Mouse (Mus musculus): ENCODE results near the gene Zfand4. TPM values are rescaled to one million over a fixed set of nuclear protein-coding genes. Genes with fewer than 3 reads are reported as not detected.
"Not testable (repeated sequence)": the region's sequence is repeated elsewhere in the genome, so short reads cannot be mapped to it uniquely, and the experiment has no call there.

Zfand4 gene
- polyA plus RNA-seq, 1 experiment from 2014 or later: 4.9 TPM

DNA sequence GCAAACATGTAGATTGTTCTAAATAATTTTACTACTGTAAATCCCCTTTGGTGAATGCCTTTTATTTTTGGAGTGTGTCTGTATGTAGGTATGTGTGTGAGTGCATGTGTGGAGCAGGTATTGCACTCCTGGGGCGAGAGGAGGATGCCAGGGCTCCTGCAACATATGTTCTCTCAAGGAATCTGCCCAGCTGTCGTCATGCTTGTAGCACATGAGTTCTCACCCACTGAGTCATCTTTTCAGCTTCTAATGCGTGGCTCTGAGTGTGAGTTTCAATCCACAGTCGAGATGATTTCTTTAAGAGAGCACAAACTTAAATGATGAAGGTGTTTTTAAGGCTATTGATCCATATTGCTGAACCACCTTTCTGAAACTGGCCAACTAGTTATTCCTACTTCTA lies 87.5 kb downstream of the Zfand4 start:
- peak overlapping the region; percentile 69 for H3K4me3 ChIP-seq (replicated peaks)

DNA sequence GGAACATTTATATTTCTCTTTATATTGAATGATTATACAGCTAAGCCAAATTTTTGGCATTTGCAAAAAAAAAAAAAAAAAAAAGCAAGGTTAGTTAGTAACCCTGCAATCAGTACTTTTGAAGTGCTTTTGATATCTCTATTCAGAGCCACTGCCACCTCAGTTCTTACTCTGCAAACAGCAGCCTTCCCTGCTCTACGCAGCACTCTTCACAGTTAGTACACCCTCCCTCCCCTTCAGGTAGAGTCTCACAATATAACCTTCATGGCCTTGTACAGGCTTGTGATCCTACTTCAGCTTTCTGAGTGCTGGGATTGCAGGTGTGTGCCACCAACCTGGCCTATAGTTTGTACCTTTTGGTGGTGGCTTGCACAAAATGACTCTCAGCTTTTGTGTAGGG lies 89.4 kb downstream of the Zfand4 start:
- Histone ChIP-seq H3K4me3 (replicated peaks) (peak overlapping the region; percentile 51), H3K9me3 (replicated peaks) (no peaks in the 10 kb centered on the region), H3K9ac (peak overlapping the region; percentile 68), H3K4me2 (peak overlapping the region; percentile 69), H3K27ac (peak overlapping the region; percentile 74), H3K27me3 (no peaks in the 10 kb centered on the region), H3K4me1 (replicated peaks) (peaks cover 70% of the 10 kb centered on the region), H3K36me3 (peaks cover 22% of the 10 kb centered on the region)
- 74% methylated on average over 1 of the region's 1 CpGs for WGBS (ENCODE audit: insufficient replicate concordance)
- ATAC-seq (ENCODE audit: low read depth) (no peak), DNase-seq (no peak)

More for the DNA sequence above, 87.5 kb downstream of the Zfand4 start:
- peaks cover 67% of the 10 kb centered on the region for H3K4me1 ChIP-seq (replicated peaks)
- no peaks in the 10 kb centered on the region for H3K27me3 ChIP-seq
- DNase-seq: no peak
- H3K27ac ChIP-seq: peak overlapping the region; percentile 97
- ATAC-seq (ENCODE audit: low read depth): no peak
- H3K36me3 ChIP-seq: peaks cover 13% of the 10 kb centered on the region
- peak overlapping the region; percentile 83 for H3K4me2 ChIP-seq
- H3K9me3 ChIP-seq (replicated peaks): no peaks in the 10 kb centered on the region
- 60% methylated on average over 4 of the region's 4 CpGs for WGBS (ENCODE audit: insufficient replicate concordance)
- peak overlapping the region; percentile 84 for H3K9ac ChIP-seq

DNA sequence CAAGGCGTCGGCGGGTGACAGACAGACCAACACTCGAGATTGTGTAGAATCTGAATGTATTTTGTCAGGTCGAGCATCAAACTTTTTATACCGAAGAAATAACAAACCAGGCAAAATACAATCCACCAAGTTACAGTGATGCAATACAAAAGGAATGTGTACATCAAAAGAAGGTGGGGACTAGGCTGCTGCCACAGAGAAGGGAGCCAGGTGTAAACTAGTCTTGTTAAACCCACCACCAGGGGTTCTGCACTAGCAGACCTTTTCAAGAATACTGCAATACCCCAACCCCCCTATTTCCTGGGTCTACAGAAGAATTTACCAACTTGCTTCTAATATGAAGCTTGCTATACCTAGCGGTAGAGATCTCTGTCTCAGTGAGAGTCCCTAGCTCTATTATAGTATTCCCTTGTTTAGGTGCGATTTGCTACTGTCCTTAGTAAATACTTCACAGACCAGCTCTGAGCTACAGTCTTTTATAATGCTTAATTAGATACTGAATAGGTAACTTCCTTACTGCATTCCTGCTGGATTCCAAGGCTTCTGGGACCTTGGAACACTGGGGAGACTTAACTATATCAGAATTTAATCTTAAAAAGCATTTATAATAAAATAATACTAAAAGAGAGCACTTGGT lies 92.4 kb downstream of the Zfand4 start:
- peaks cover 69% of the 10 kb centered on the region for H3K4me1 ChIP-seq (replicated peaks)
- not testable (repeated sequence) for H3K9ac ChIP-seq; ATAC-seq (ENCODE audit: low read depth); H3K27me3 ChIP-seq; DNase-seq; H3K4me2 ChIP-seq; H3K27ac ChIP-seq; H3K9me3 ChIP-seq (replicated peaks); H3K4me3 ChIP-seq (replicated peaks)
- H3K36me3 ChIP-seq: peaks cover 35% of the 10 kb centered on the region
- 79% methylated on average over 8 of the region's 8 CpGs for WGBS (ENCODE audit: insufficient replicate concordance)

GRCm38 (mm10) chr6:116356948-116357325 lies 92.9 kb downstream of the Zfand4 start:
- 89% methylated on average over 4 of the region's 4 CpGs for WGBS (ENCODE audit: insufficient replicate concordance)
- H3K27me3 ChIP-seq: no peaks in the 10 kb centered on the region
- H3K36me3 ChIP-seq: peaks cover 40% of the 10 kb centered on the region
- no peak overlapping the region for H3K4me3 ChIP-seq (replicated peaks)
- 0 out of 2 replicates have a peak overlapping the region, but pooled peaks have one; percentile 21 for H3K4me2 ChIP-seq
- no peak overlapping the region for H3K9ac ChIP-seq
- peaks cover 71% of the 10 kb centered on the region for H3K4me1 ChIP-seq (replicated peaks)
- DNase-seq (no peak), ATAC-seq (ENCODE audit: low read depth) (no peak)
- no peak overlapping the region for H3K27ac ChIP-seq
- H3K9me3 ChIP-seq (replicated peaks): no peaks in the 10 kb centered on the region

DNA sequence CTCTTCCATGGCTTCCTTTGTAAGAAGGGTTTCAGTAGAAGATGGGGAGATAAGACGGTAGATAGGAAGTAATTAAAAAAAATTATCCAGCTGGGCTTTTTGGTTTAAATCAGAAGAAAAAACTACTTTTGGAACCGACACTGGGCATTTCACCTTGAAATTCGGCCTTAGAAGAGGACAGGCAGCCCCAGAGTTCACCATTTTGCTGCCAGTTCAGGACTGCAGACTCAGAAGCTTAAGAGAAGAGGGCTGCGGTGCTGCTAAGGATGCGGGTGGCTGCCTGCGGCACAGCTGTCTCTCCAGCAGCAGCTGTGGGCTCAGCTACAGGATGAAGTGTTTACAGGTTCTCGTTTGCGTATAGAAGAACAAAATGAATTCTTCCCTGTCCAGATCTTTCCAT lies 94.0 kb downstream of the Zfand4 start:
- H3K27ac ChIP-seq: no peak overlapping the region
- DNase-seq (no peak), ATAC-seq (ENCODE audit: low read depth) (no peak)
- no peaks in the 10 kb centered on the region for H3K9me3 ChIP-seq (replicated peaks)
- H3K4me3 ChIP-seq (replicated peaks): no peak overlapping the region
- WGBS (ENCODE audit: insufficient replicate concordance): 73% methylated on average over 8 of the region's 8 CpGs
- no peak overlapping the region; the same call in 1 of the 2 replicates for H3K4me2 ChIP-seq
- H3K4me1 ChIP-seq (replicated peaks): peaks cover 73% of the 10 kb centered on the region
- H3K36me3 ChIP-seq: peaks cover 45% of the 10 kb centered on the region
- H3K9ac ChIP-seq: no peak overlapping the region; the same call in 1 of the 2 replicates
- H3K27me3 ChIP-seq: no peaks in the 10 kb centered on the region

DNA sequence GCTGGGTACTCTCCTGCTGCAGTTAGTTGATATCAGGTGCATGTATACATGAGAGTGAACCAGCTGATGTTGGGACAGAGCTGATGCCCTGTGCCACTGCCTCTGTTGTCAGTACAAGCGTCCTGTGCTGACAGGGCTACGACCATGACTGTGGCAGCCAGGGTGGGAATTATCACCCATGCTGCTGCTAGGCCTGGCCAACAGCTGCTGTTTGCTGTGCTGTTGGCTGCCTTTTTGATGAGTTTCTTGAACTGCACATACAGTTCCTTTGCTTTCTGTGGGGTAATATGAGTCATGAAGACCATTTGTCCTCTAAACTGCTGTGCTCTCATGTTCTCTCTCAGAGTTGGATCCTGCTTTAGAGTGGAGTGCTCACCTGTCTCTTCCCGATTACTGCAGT lies 95.2 kb downstream of the Zfand4 start:
- Histone ChIP-seq H3K4me1 (replicated peaks) (peaks cover 66% of the 10 kb centered on the region), H3K9me3 (replicated peaks) (no peaks in the 10 kb centered on the region), H3K27ac (no peak overlapping the region), H3K4me2 (no peak overlapping the region), H3K9ac (no peak overlapping the region), H3K4me3 (replicated peaks) (no peak overlapping the region), H3K36me3 (peaks cover 54% of the 10 kb centered on the region), H3K27me3 (no peaks in the 10 kb centered on the region)
- WGBS (ENCODE audit: insufficient replicate concordance): 73% methylated on average over 3 of the region's 3 CpGs
- ATAC-seq (ENCODE audit: low read depth) (no peak), DNase-seq (no peak)

GRCm38 (mm10) chr6:116361463-116361862 lies 97.4 kb downstream of the Zfand4 start:
- Histone ChIP-seq H3K4me1 (replicated peaks) (peaks cover 49% of the 10 kb centered on the region), H3K4me2 (no peak overlapping the region), H3K9me3 (replicated peaks) (no peaks in the 10 kb centered on the region), H3K9ac (no peak overlapping the region), H3K27me3 (no peaks in the 10 kb centered on the region), H3K4me3 (replicated peaks) (no peak overlapping the region), H3K36me3 (peaks cover 53% of the 10 kb centered on the region), H3K27ac (no peak overlapping the region)
- no peak for DNase-seq
- WGBS (ENCODE audit: insufficient replicate concordance): 75% methylated on average over 3 of the region's 3 CpGs
- ATAC-seq (ENCODE audit: low read depth): no peak

GRCm38 (mm10) chr6:116361993-116362392 lies 98.0 kb downstream of the Zfand4 start:
- 69% methylated on average over 4 of the region's 4 CpGs for WGBS (ENCODE audit: insufficient replicate concordance)

DNA sequence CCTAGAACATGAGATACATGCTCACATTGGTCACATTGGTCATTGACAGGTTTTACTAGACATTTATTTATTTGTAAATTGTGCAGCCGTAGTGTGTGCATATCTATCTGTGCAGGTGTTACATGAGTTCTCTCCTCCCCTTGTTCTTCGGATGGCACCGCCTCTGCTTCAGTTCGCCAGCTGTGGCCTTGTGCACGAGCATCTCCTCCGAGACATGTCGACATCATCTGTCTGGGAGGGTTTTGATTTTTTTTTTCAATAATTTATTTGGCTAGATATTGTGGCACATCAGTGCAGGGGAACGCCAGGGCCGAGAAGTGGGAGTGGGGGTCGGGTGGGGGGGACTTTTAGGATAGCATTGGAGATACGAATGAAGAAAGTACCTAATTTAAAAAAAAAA lies 103.9 kb downstream of the Zfand4 start:
- no peaks in the 10 kb centered on the region for H3K9me3 ChIP-seq (replicated peaks)
- 0 out of 2 replicates have a peak overlapping the region, but pooled peaks have one; percentile 3 for H3K27ac ChIP-seq
- H3K36me3 ChIP-seq: peaks cover 44% of the 10 kb centered on the region
- no peak overlapping the region for H3K9ac ChIP-seq
- DNase-seq (no peak), ATAC-seq (ENCODE audit: low read depth) (no peak)
- no peak overlapping the region for H3K4me3 ChIP-seq (replicated peaks)
- 61% methylated on average over 11 of the region's 11 CpGs for WGBS (ENCODE audit: insufficient replicate concordance)
- H3K4me1 ChIP-seq (replicated peaks): peaks cover 64% of the 10 kb centered on the region
- H3K4me2 ChIP-seq: no peak overlapping the region
- no peaks in the 10 kb centered on the region for H3K27me3 ChIP-seq

More at GRCm38 (mm10) chr6:116361993-116362392, 98.0 kb downstream of the Zfand4 start:
- no peak for DNase-seq
- Histone ChIP-seq H3K9me3 (replicated peaks) (no peaks in the 10 kb centered on the region), H3K9ac (no peak overlapping the region), H3K27me3 (no peaks in the 10 kb centered on the region), H3K4me2 (no peak overlapping the region), H3K4me1 (replicated peaks) (peaks cover 49% of the 10 kb centered on the region), H3K36me3 (peaks cover 53% of the 10 kb centered on the region), H3K4me3 (replicated peaks) (no peak overlapping the region), H3K27ac (no peak overlapping the region)
- no peak for ATAC-seq (ENCODE audit: low read depth)

DNA sequence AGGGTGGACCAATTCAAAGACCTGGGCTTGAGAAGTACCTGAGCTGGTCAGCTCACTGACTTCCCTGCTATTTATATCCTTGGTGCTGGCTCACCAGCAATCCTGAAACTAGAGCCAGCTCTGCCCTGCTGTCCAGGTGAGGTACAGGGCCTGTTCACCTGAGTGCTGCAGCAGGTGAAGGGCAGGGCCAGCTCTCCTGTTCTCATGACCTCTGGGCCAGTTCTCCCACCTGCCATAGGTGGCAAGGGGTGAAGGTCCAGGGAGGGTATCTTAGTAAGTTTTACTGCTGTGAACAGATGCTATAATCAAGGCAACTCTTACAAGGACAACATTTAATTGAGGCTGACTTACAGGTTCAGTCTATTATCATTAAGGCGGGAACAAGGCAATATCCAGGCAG lies 105.8 kb downstream of the Zfand4 start:
- Histone ChIP-seq H3K4me1 (replicated peaks) (peaks cover 78% of the 10 kb centered on the region), H3K27me3 (no peaks in the 10 kb centered on the region), H3K9ac (peak overlapping the region; percentile 65), H3K4me2 (peak overlapping the region; percentile 68), H3K36me3 (peaks cover 36% of the 10 kb centered on the region), H3K27ac (peak overlapping the region; percentile 95), H3K9me3 (replicated peaks) (no peaks in the 10 kb centered on the region), H3K4me3 (replicated peaks) (peak overlapping the region; percentile 40)
- DNase-seq (no peak), ATAC-seq (ENCODE audit: low read depth) (peak; percentile 13)
- WGBS (ENCODE audit: insufficient replicate concordance): 53% methylated on average over 1 of the region's 1 CpGs

- Histone ChIP-seq H3K4me1 (replicated peaks) (peaks cover 84% of the 10 kb centered on the region), H3K36me3 (peaks cover 35% of the 10 kb centered on the region), H3K4me3 (replicated peaks) (peak overlapping the region; percentile 40), H3K27me3 (no peaks in the 10 kb centered on the region), H3K9me3 (replicated peaks) (no peaks in the 10 kb centered on the region), H3K9ac (peak overlapping the region; percentile 65), H3K4me2 (peak overlapping the region; percentile 68), H3K27ac (peak overlapping the region; percentile 95)
- DNase-seq: peak; percentile 78
- peak; percentile 99 for ATAC-seq (ENCODE audit: low read depth)
- 57% methylated on average over 6 of the region's 6 CpGs for WGBS (ENCODE audit: insufficient replicate concordance)
These were observed 106.4 kb downstream of the Zfand4 start for GRCm38 (mm10) chr6:116370216-116370976.

Measured in liver, embryonic 13.5 days (tissue).